Mouse (Mus musculus) lung, postnatal 0 days (tissue): ENCODE data around the gene Ift80. TPM values are rescaled to one million over a fixed set of nuclear protein-coding genes. Genes with fewer than 3 reads are reported as not detected.
A peak's percentile ranks its signal among the peaks of the same experiment; 100 is the strongest.

Experiments
- ATAC-seq: fragments of 200-750 bp; cut with Nextera tagmentation; 2 replicates; pipeline ENCODE4 v1.8.0; 2017; ENCODE audit warnings: moderate library complexity
- DNase-seq: peaks from one replicate; pipeline ENCODE4 v3.0.0-alpha.2; 2016; ENCODE audit warnings: low spot score
- H3K27ac ChIP-seq: fragments of 300-500 bp; sonication (generic); 2 replicates; pipeline ENCODE4 v1.5.1; 2014; ENCODE audit warnings: antibody characterized with exemption, mild to moderate bottlenecking, low read length, mixed read lengths
- H3K27me3 ChIP-seq: fragments of 300-500 bp; sonication (generic); replicated peaks from 2 replicates; pipeline ENCODE4 v1.6.1; 2014; ENCODE audit warnings: low read length, mixed read lengths; ENCODE audit not compliant: insufficient read depth
- H3K36me3 ChIP-seq: fragments of 300-500 bp; sonication (generic); 2 replicates; pipeline ENCODE4 v1.6.1; 2014; ENCODE audit warnings: low read length, mixed read lengths; ENCODE audit not compliant: insufficient read depth
- H3K4me1 ChIP-seq: fragments of 300-500 bp; sonication (generic); 2 replicates; pipeline ENCODE4 v1.6.1; 2014; ENCODE audit warnings: antibody characterized with exemption, low read depth, low read length, mixed read lengths; ENCODE audit not compliant: insufficient read depth
- H3K4me2 ChIP-seq: fragments of 300-500 bp; sonication (generic); replicated peaks from 2 replicates; pipeline ENCODE4 v1.6.1; 2014; ENCODE audit warnings: low read depth, mild to moderate bottlenecking, low read length, moderate library complexity, mixed read lengths
- H3K4me3 ChIP-seq: fragments of 300-500 bp; sonication (generic); 2 replicates; pipeline ENCODE4 v1.5.1; 2014; ENCODE audit warnings: low read depth, low read length
- H3K9ac ChIP-seq: fragments of 300-500 bp; sonication (generic); replicated peaks from 2 replicates; pipeline ENCODE4 v1.6.1; 2014; ENCODE audit warnings: low read depth, mild to moderate bottlenecking
- H3K9me3 ChIP-seq: fragments of 300-500 bp; sonication (generic); 2 replicates; pipeline ENCODE4 v1.6.1; 2016; ENCODE audit warnings: low read length, mixed read lengths
- CTCF ChIP-seq: IDR thresholded peaks from 2 replicates; pipeline ENCODE4 v1.5.1; 2016; ENCODE audit warnings: antibody characterized with exemption, mild to moderate bottlenecking
- EP300 ChIP-seq: IDR thresholded peaks from 2 replicates; pipeline ENCODE4 v1.6.1; 2016; ENCODE audit warnings: antibody characterized with exemption, mild to moderate bottlenecking, control low read depth
- WGBS: fragments of 180-500 bp; shearing (Covaris S2); extraction: QIAGEN DNeasy Blood & Tissue Kit; methylation state at CpG from one replicate; pipeline ENCODE4 v1.1.7; 2014; 5-methylcytosine and 5-hydroxymethylcytosine counted together
- microRNA counts: library from miRNA; unstranded; fragments of <30 nt; microRNA quantifications from one replicate; lab custom pipeline; 2015
- microRNA-seq: library from miRNA; unstranded; fragments of <30 nt; microRNA quantifications from one replicate; pipeline ENCODE4, GENCODE M21; 2016
- polyA plus RNA-seq: library from polyadenylated mRNA; unstranded; fragments of >200 nt; fragmentation: Nextera tagmentation; extraction: Ambion mirVana; gene quantifications from 2 replicates; pipeline ENCODE4 v1.2.1, GENCODE M21; 2015

Gene Ift80
- polyA plus RNA-seq, 1 experiment from 2014 or later: 5.9 TPM

GRCm38 (mm10) chr3:68869211-68869690 lies 135.1 kb downstream of the Ift80 start, which contains the start of gene 1110032F04Rik:
TSS of gene 1110032F04Rik (plus strand) at chr3:68869586.
- no peaks in the 10 kb centered on the region for H3K9me3 ChIP-seq
- DNase-seq (peak; percentile 10), ATAC-seq (peak; percentile 57)
- WGBS: 1% methylated on average over 34 of the region's 62 CpGs
- H3K36me3 ChIP-seq: no peaks in the 10 kb centered on the region
- H3K4me2 ChIP-seq: peak within 1 kb of the TSS; percentile 98
- no peak for TF ChIP-seq CTCF
- TF ChIP-seq EP300: no peak
- H3K27me3 ChIP-seq: peaks cover 25% of the 10 kb centered on the region
- no peak within 1 kb of the TSS for H3K9ac ChIP-seq
- no peaks in the 10 kb centered on the region for H3K4me1 ChIP-seq
- H3K4me3 ChIP-seq: peak within 1 kb of the TSS; percentile 51
- no peak within 1 kb of the TSS for H3K27ac ChIP-seq

DNA sequence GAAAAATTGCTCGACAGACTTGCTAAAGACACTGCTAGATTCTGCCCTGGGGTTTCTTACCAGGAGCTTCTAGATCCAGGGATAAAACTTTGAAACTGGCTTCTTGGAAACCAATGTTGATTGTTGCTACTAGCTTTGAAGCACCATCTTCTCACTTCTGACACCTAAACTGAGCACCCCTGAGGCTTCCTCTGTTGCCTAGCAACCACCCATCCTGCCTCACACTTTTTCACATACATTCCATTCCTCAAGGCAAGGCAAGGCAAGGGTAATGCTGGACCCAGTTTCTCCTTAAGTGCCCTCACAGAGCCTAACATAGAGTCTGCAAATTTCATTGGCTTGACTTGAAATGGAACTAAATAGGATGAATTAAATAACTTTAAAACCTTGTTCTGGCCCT lies 152.0 kb downstream of the Ift80 start:
- Histone ChIP-seq H3K9ac (no peak overlapping the region), H3K27ac (no peak overlapping the region), H3K4me2 (no peak overlapping the region), H3K36me3 (no peaks in the 10 kb centered on the region), H3K4me1 (no peaks in the 10 kb centered on the region), H3K9me3 (no peaks in the 10 kb centered on the region), H3K4me3 (no peak overlapping the region), H3K27me3 (no peaks in the 10 kb centered on the region)
- no peak for ATAC-seq
- DNase-seq: no peak
- TF ChIP-seq EP300 (no peak), CTCF (no peak)
- 78% methylated on average over 1 of the region's 1 CpGs for WGBS

GRCm38 (mm10) chr3:68848323-68848722 lies 156.0 kb downstream of the Ift80 start:
- H3K9me3 ChIP-seq: no peaks in the 10 kb centered on the region
- 48% methylated on average over 3 of the region's 3 CpGs for WGBS
- no peaks in the 10 kb centered on the region for H3K4me1 ChIP-seq
- no peak overlapping the region for H3K9ac ChIP-seq
- no peak for TF ChIP-seq CTCF
- TF ChIP-seq EP300: no peak
- no peak for DNase-seq
- no peak overlapping the region for H3K4me2 ChIP-seq
- no peaks in the 10 kb centered on the region for H3K36me3 ChIP-seq
- H3K4me3 ChIP-seq: no peak overlapping the region
- ATAC-seq: no peak
- no peak overlapping the region for H3K27ac ChIP-seq
- no peaks in the 10 kb centered on the region for H3K27me3 ChIP-seq

DNA sequence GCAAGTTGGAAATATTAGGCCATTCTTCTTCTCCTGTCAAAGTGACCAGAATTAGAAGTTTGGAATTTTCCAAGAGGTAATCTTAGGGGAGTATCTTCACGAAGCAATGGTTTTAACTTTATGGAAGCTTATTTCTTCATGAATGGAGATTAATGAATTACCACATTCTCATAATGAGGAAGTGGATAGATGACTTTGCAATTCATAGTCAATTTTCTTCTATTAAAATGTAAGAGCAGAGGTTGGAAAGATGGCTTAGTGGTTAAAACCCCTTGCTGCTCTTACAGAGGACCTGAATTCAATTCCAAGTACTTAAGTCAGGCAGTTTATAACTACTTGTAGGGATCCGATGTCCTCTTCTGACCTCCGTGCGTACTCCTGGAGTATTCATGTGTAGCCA lies 160.3 kb downstream of the Ift80 start:
- TF ChIP-seq CTCF (no peak), EP300 (no peak)
- H3K27ac ChIP-seq: no peak overlapping the region
- 95% methylated on average over 4 of the region's 4 CpGs for WGBS
- H3K4me1 ChIP-seq: no peaks in the 10 kb centered on the region
- no peaks in the 10 kb centered on the region for H3K27me3 ChIP-seq
- no peak overlapping the region for H3K9ac ChIP-seq
- no peak overlapping the region for H3K4me3 ChIP-seq
- DNase-seq (no peak), ATAC-seq (no peak)
- no peak overlapping the region for H3K4me2 ChIP-seq
- no peaks in the 10 kb centered on the region for H3K9me3 ChIP-seq
- no peaks in the 10 kb centered on the region for H3K36me3 ChIP-seq

MicroRNA genes within 50 kb of the gene (microRNA counts, 519-probe panel; counts per million panel counts)
- 6,852 counts per million, percentile 91 among the panel's probes with 10 or more counts for microRNA mmu-miR-15b (lab: Ali Mortazavi, UCI)

Small RNA genes lying within 50 kb of the gene (microRNA-seq; reads per million reads assigned to microRNA genes)
- gene Mir15b (2,488 reads per million, percentile 85 among the genes with 10 or more reads in this experiment), gene Mir16-2 (981 reads per million, percentile 74 among the genes with 10 or more reads in this experiment)

Other genes with a start within 250 kb of the Ift80 start
- gene 1110032F04Rik, start 135.0 kb downstream of the Ift80 start, polyA plus RNA-seq: 0.20 and 0.41 TPM in 2 replicates
- gene Smc4, start 168 bp upstream of the Ift80 start, polyA plus RNA-seq: 74.2 and 86.6 TPM in 2 replicates
- 11.1 TPM in 2 replicates for gene Trim59, start 40.2 kb upstream of the Ift80 start, polyA plus RNA-seq
- 24.3 and 34.4 TPM in 2 replicates for gene Kpna4, start 122.5 kb upstream of the Ift80 start, polyA plus RNA-seq
- 0.10 TPM in 1 of 2 replicates, not detected in the other for gene Arl14, start 217.8 kb upstream of the Ift80 start, polyA plus RNA-seq